Mouse (Mus musculus) kidney, adult 2 months (tissue): ENCODE measurements around the gene Erich4. TPM values are rescaled to one million over a fixed set of nuclear protein-coding genes. Genes with fewer than 3 reads are reported as not detected.

ENCODE experiments used
- DNase-seq: peaks from one replicate; pipeline ENCODE4 v3.0.0; 2021
- H3K27ac ChIP-seq: fragments of 200-500 bp; 2 replicates; pipeline ENCODE4 v1.5.1; 2012; ENCODE audit warnings: low read depth, low read length, control low read depth, inconsistent platforms; ENCODE audit not compliant: insufficient read depth
- H3K27me3 ChIP-seq: fragments of 200-500 bp; replicated peaks from 2 replicates; pipeline ENCODE4 v1.6.1; 2012; ENCODE audit warnings: mild to moderate bottlenecking, moderate library complexity, low read length, inconsistent platforms; ENCODE audit not compliant: control insufficient read depth, insufficient read depth
- H3K36me3 ChIP-seq: fragments of 200-500 bp; 2 replicates; pipeline ENCODE4 v1.6.1; 2012; ENCODE audit warnings: mild to moderate bottlenecking, moderate library complexity, low read length, inconsistent platforms; ENCODE audit not compliant: control insufficient read depth, insufficient read depth
- H3K4me1 ChIP-seq: fragments of 200-500 bp; 2 replicates; pipeline ENCODE4 v1.6.1; 2011; ENCODE audit warnings: low read length; ENCODE audit not compliant: control insufficient read depth, insufficient read depth
- H3K4me3 ChIP-seq: fragments of 200-500 bp; 2 replicates; pipeline ENCODE4 v1.5.1; 2011; ENCODE audit warnings: mild to moderate bottlenecking, low read depth, low read length, control low read depth; ENCODE audit not compliant: insufficient read depth
- CTCF ChIP-seq: fragments of 200-500 bp; conservative IDR thresholded peaks from 2 replicates; pipeline ENCODE4 v1.5.1; 2011; ENCODE audit warnings: low read depth, mild to moderate bottlenecking, control low read depth, low read length, moderate library complexity, mixed read lengths; ENCODE audit not compliant: insufficient read depth, insufficient read length
- POLR2A ChIP-seq: fragments of 200-500 bp; IDR thresholded peaks from one replicate; pipeline ENCODE4 v1.6.1; 2011; ENCODE audit warnings: low read depth, low read length, control low read depth
- WGBS: fragments of 180-500 bp; shearing (Covaris S2); methylation state at CpG from one replicate; pipeline ENCODE4 v1.1.7; 2018; 5-methylcytosine and 5-hydroxymethylcytosine counted together
- polyA plus RNA-seq: library from polyadenylated mRNA; depleted of rRNA; stranded (reverse); fragments of >200 nt; gene quantifications from 2 replicates; pipeline ENCODE4 v1.2.3, GENCODE M21; 2012

Erich4 gene
- polyA plus RNA-seq, 1 experiment = 49.7 TPM

DNA sequence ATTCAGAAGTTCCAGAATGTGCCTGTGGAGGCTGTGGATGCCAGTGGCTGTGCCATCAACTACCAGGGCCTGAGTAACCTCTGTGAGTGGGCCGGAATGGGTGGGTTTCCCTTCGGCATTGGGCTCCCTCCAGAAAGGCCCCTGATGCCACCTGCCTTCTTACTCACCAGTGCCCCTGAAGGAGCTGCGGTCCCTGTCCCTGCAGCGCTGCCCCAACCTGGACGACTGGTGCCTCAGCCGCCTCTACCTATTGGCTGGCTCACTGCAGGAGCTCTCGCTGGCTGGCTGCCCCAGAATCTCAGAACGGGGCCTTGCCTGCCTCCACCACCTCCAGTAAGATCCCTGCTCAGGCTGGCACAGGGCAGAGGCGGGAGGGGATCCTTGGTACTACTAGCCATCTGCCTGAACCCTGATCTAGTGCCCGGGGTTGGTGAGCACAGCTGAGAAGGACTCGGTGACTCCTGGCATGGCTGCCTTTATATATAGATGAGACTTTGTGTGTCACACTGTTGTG lies 8.2 kb upstream of the Erich4 start:
- H3K36me3 ChIP-seq = no peaks in the 10 kb centered on the region
- H3K4me1 ChIP-seq = peaks cover 4% of the 10 kb centered on the region; the same call in 1 of the 2 replicates
- 86% methylated on average over 11 of the region's 11 CpGs for WGBS
- H3K27me3 ChIP-seq = no peaks in the 10 kb centered on the region
- H3K4me3 ChIP-seq = no peak overlapping the region
- TF ChIP-seq CTCF (no peak), POLR2A (no peak)
- H3K27ac ChIP-seq = no peak overlapping the region
- no peak for DNase-seq

- no peaks in the 10 kb centered on the region for H3K36me3 ChIP-seq
- no peak overlapping the region for H3K27ac ChIP-seq
- WGBS = 89% methylated on average over 11 of the region's 11 CpGs
- H3K4me3 ChIP-seq = no peak overlapping the region
- H3K27me3 ChIP-seq = no peaks in the 10 kb centered on the region
- DNase-seq = no peak
- H3K4me1 ChIP-seq = peaks cover 12% of the 10 kb centered on the region; the same call in 1 of the 2 replicates
- TF ChIP-seq CTCF (no peak), POLR2A (no peak)
Measured at GRCm38 (mm10) chr7:25620751-25621150, 5.1 kb upstream of the Erich4 start.

GRCm38 (mm10) chr7:25620101-25620500 lies 4.4 kb upstream of the Erich4 start:
- Histone ChIP-seq H3K4me3 (peak overlapping the region; percentile 60), H3K4me1 (peaks cover 12% of the 10 kb centered on the region; the same call in 1 of the 2 replicates), H3K27me3 (no peaks in the 10 kb centered on the region), H3K36me3 (no peaks in the 10 kb centered on the region), H3K27ac (peak overlapping the region; percentile 73; the same call in 1 of the 2 replicates)
- no peak for DNase-seq
- WGBS = 75% methylated on average over 5 of the region's 5 CpGs
- no peak for TF ChIP-seq CTCF
- no peak for TF ChIP-seq POLR2A

- Histone ChIP-seq H3K4me1 (peaks cover 12% of the 10 kb centered on the region; the same call in 1 of the 2 replicates), H3K27me3 (no peaks in the 10 kb centered on the region), H3K4me3 (peak overlapping the region; percentile 60), H3K27ac (peak overlapping the region; percentile 73), H3K36me3 (no peaks in the 10 kb centered on the region)
- 8% methylated on average over 5 of the region's 5 CpGs for WGBS
- no peak for DNase-seq
- TF ChIP-seq CTCF = no peak
- TF ChIP-seq POLR2A = no peak
Measured at GRCm38 (mm10) chr7:25619722-25619991, 4.0 kb upstream of the Erich4 start.

DNA sequence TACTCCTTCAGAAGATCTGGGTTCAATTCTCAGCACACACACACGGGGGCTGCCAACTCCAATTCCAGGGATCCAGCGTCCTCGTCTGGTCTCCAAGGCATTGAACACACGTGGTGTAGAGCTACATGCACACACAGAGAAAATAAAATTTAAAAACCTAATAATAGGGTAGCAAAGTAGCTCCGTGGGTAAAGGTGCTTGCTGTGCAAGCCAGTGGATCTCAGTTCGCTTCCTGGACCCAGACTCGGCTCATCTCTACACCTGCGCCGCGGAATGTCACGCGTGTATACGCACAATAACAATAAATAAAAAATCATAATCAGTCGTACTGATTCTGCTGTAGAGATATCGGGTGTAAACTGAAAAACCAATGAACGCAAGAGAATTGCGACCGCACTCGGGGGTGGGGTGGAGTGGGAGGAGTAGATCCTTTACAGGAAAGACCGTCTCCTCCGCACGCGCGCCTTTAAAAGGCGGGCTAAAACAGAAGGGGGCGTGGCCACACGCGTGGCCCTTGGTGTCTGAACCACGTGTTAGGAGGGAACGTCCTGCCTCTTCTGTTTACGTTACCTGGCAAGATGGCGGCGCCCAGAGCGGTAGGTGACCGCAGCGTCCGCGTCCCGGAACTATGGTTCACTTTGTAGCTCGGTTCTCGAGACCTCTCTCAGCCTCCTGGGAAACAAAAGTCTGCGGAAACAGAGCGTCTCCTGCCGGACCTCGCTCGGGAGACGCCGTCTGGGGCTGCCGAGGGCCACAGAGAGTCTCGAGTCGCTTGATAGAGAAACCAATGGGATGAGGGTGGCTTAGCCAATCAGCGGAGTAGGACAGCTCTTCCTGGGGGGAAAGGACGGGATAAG lies 3.4 kb upstream of the Erich4 start, which contains the start of gene Dmac2:
Gene Dmac2 (plus strand): TSS at position 550 of the 857 bp plus-strand sequence.
- Histone ChIP-seq H3K27ac (peak within 1 kb of the TSS; percentile 73), H3K27me3 (no peaks in the 10 kb centered on the region), H3K36me3 (no peaks in the 10 kb centered on the region), H3K4me3 (peak within 1 kb of the TSS; percentile 60), H3K4me1 (peaks cover 12% of the 10 kb centered on the region; the same call in 1 of the 2 replicates)
- 1% methylated on average over 53 of the region's 53 CpGs for WGBS
- peak; percentile 98 for DNase-seq
- TF ChIP-seq CTCF (no peak), POLR2A (peak; percentile 40)

DNA sequence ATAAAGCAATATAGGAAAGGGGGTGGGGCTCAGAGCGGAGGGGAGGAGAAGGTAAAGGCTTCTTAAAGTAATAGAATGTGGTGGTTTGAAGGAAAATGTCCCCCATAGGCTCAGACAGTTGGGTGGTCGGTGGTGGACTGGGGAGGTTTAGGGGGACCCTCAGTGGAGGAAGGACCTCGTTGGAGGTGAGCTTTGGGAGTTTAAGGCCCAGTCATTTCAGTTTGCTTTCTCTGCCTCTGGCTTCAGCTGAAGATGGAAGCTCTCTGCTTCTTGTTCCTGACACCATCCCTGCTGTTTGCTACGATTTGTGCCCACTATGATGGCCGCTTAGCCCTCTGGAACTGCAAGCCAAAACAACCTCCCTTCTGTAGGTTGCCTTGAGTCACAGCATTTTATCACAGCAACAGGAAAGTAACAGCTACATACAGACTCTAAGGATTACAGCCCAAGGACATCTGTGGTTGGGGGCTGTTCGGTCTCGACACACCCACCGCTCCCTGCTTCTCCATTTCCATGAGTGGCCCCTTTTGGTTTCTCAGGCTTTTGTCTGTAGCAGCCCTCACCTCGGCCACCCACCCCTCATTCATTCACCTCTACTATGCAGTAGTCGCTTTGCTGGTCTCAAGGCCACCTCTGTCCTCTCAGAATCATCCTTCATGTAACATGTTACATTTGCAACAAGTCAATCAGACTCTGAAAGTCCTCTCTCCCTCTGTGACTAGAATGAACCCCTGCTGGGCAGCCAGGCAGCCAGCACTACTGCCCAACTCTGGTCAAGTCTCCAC lies 1.9 kb upstream of the Erich4 start:
- TF ChIP-seq CTCF (no peak), POLR2A (no peak)
- Histone ChIP-seq H3K4me3 (no peak overlapping the region), H3K36me3 (no peaks in the 10 kb centered on the region), H3K27ac (no peak overlapping the region), H3K4me1 (peaks cover 12% of the 10 kb centered on the region; the same call in 1 of the 2 replicates), H3K27me3 (no peaks in the 10 kb centered on the region)
- WGBS = 89% methylated on average over 10 of the region's 10 CpGs
- no peak for DNase-seq
